Mouse (Mus musculus): ENCODE measurements around the gene Map3k11. TPM values are rescaled to one million over a fixed set of nuclear protein-coding genes. Genes with fewer than 3 reads are reported as not detected.

The Map3k11 gene
- polyA plus RNA-seq, 1 experiment from 2014 or later: 12.5 TPM

GRCm38 (mm10) chr19:5749476-5749875 is 60.9 kb downstream of the Map3k11 start:
- ATAC-seq (replicated peaks): no peak
- H3K4me1 ChIP-seq: peaks cover 28% of the 10 kb centered on the region
- H3K27ac ChIP-seq: no peak overlapping the region
- H3K27me3 ChIP-seq (replicated peaks): peaks cover 54% of the 10 kb centered on the region
- no peak overlapping the region for H3K4me2 ChIP-seq
- H3K9ac ChIP-seq: no peak overlapping the region
- H3K4me3 ChIP-seq: no peak overlapping the region
- H3K36me3 ChIP-seq (replicated peaks): no peaks in the 10 kb centered on the region
- WGBS: 84% methylated on average over 6 of the region's 6 CpGs
- no peaks in the 10 kb centered on the region for H3K9me3 ChIP-seq

- no peak overlapping the region for H3K9ac ChIP-seq
Measured at GRCm38 (mm10) chr19:5750951-5751350, 62.4 kb downstream of the Map3k11 start.

GRCm38 (mm10) chr19:5751742-5752141 is 63.2 kb downstream of the Map3k11 start:
- Histone ChIP-seq H3K4me1 (peaks cover 17% of the 10 kb centered on the region), H3K9me3 (no peaks in the 10 kb centered on the region), H3K4me3 (no peak overlapping the region), H3K36me3 (replicated peaks) (no peaks in the 10 kb centered on the region), H3K9ac (no peak overlapping the region), H3K27ac (no peak overlapping the region), H3K27me3 (replicated peaks) (peaks cover 55% of the 10 kb centered on the region), H3K4me2 (no peak overlapping the region)
- no peak for ATAC-seq (replicated peaks)
- 9% methylated on average over 18 of the region's 20 CpGs for WGBS

More at GRCm38 (mm10) chr19:5750951-5751350, 62.4 kb downstream of the Map3k11 start:
- ATAC-seq (replicated peaks): no peak
- Histone ChIP-seq H3K4me2 (no peak overlapping the region), H3K36me3 (replicated peaks) (no peaks in the 10 kb centered on the region), H3K4me1 (peaks cover 21% of the 10 kb centered on the region), H3K4me3 (no peak overlapping the region), H3K27ac (no peak overlapping the region), H3K27me3 (replicated peaks) (peaks cover 51% of the 10 kb centered on the region), H3K9me3 (no peaks in the 10 kb centered on the region)
- 7% methylated on average over 22 of the region's 22 CpGs for WGBS

Small RNA genes lying within 50 kb of the gene (microRNA-seq; reads per million reads assigned to microRNA genes)
- gene Mir6987: not detected

Other genes with a start within 250 kb of the Map3k11 start
- gene Fosl1, start 241.2 kb upstream of the Map3k11 start, polyA plus RNA-seq (2015; fragmentation: Nextera tagmentation; extraction: Ambion mirVana): 0.40 TPM in 1 of 2 replicates, not detected in the other
- gene Ccdc85b, start 230.8 kb upstream of the Map3k11 start, polyA plus RNA-seq (2015; fragmentation: Nextera tagmentation; extraction: Ambion mirVana): 11.7 and 13.2 TPM in 2 replicates
- gene Fibp, start 228.1 kb upstream of the Map3k11 start, polyA plus RNA-seq (2015; fragmentation: Nextera tagmentation; extraction: Ambion mirVana): 180 and 185 TPM in 2 replicates
- gene Ctsw, start 220.2 kb upstream of the Map3k11 start, polyA plus RNA-seq (2015; fragmentation: Nextera tagmentation; extraction: Ambion mirVana): 5.4 and 6.5 TPM in 2 replicates
- gene Efemp2, start 214.8 kb upstream of the Map3k11 start, polyA plus RNA-seq (2015; fragmentation: Nextera tagmentation; extraction: Ambion mirVana): 41.3 and 45.9 TPM in 2 replicates
- gene Mus81, start 200.3 kb upstream of the Map3k11 start, polyA plus RNA-seq (2015; fragmentation: Nextera tagmentation; extraction: Ambion mirVana): 54.3 and 60.2 TPM in 2 replicates
- gene Cfl1, start 198.3 kb upstream of the Map3k11 start, polyA plus RNA-seq (2015; fragmentation: Nextera tagmentation; extraction: Ambion mirVana): 3,624 and 3,631 TPM in 2 replicates
- gene 1700020D05Rik, start 185.0 kb upstream of the Map3k11 start, polyA plus RNA-seq (2015; fragmentation: Nextera tagmentation; extraction: Ambion mirVana): 0.17 TPM in 1 of 2 replicates, not detected in the other
- 106 and 111 TPM in 2 replicates for gene Snx32, start 178.2 kb upstream of the Map3k11 start, polyA plus RNA-seq (2015; fragmentation: Nextera tagmentation; extraction: Ambion mirVana)
- gene Ovol1, start 128.1 kb upstream of the Map3k11 start, polyA plus RNA-seq (2015; fragmentation: Nextera tagmentation; extraction: Ambion mirVana): 0.10 and 0.13 TPM in 2 replicates
- 3.0 and 3.1 TPM in 2 replicates for gene Ap5b1, start 120.7 kb upstream of the Map3k11 start, polyA plus RNA-seq (2015; fragmentation: Nextera tagmentation; extraction: Ambion mirVana)
- gene Rnaseh2c, start 86.9 kb upstream of the Map3k11 start, polyA plus RNA-seq (2015; fragmentation: Nextera tagmentation; extraction: Ambion mirVana): 56.2 and 57.7 TPM in 2 replicates
- gene Kat5, start 78.5 kb upstream of the Map3k11 start, polyA plus RNA-seq (2015; fragmentation: Nextera tagmentation; extraction: Ambion mirVana): 82.3 and 84.7 TPM in 2 replicates
- 36.9 and 39.2 TPM in 2 replicates for gene Rela, start 51.3 kb upstream of the Map3k11 start, polyA plus RNA-seq (2015; fragmentation: Nextera tagmentation; extraction: Ambion mirVana)
- gene Sipa1, start 25.0 kb upstream of the Map3k11 start, polyA plus RNA-seq (2015; fragmentation: Nextera tagmentation; extraction: Ambion mirVana): 17.1 and 19.6 TPM in 2 replicates
- gene Pcnx3, start 166 bp downstream of the Map3k11 start, polyA plus RNA-seq (2015; fragmentation: Nextera tagmentation; extraction: Ambion mirVana): 29.2 TPM in 2 replicates
- gene Kcnk7, start 15.6 kb downstream of the Map3k11 start, polyA plus RNA-seq (2015; fragmentation: Nextera tagmentation; extraction: Ambion mirVana): 0.19 and 0.28 TPM in 2 replicates
- 23.7 and 25.5 TPM in 2 replicates for gene Ehbp1l1, start 37.6 kb downstream of the Map3k11 start, polyA plus RNA-seq (2015; fragmentation: Nextera tagmentation; extraction: Ambion mirVana)
- gene Fam89b, start 40.9 kb downstream of the Map3k11 start, polyA plus RNA-seq (2015; fragmentation: Nextera tagmentation; extraction: Ambion mirVana): 158 and 165 TPM in 2 replicates
- gene Ltbp3, start 52.2 kb downstream of the Map3k11 start, polyA plus RNA-seq (2015; fragmentation: Nextera tagmentation; extraction: Ambion mirVana): 8.2 and 12.6 TPM in 2 replicates
- gene Scyl1, start 82.7 kb downstream of the Map3k11 start, polyA plus RNA-seq (2015; fragmentation: Nextera tagmentation; extraction: Ambion mirVana): 87.6 and 94.7 TPM in 2 replicates
- gene Frmd8, start 186.5 kb downstream of the Map3k11 start, polyA plus RNA-seq (2015; fragmentation: Nextera tagmentation; extraction: Ambion mirVana): 16.1 and 19.2 TPM in 2 replicates
- 2.0 and 2.9 TPM in 2 replicates for gene Slc25a45, start 189.1 kb downstream of the Map3k11 start, polyA plus RNA-seq (2015; fragmentation: Nextera tagmentation; extraction: Ambion mirVana)
- 13.8 and 16.4 TPM in 2 replicates for gene Tigd3, start 205.4 kb downstream of the Map3k11 start, polyA plus RNA-seq (2015; fragmentation: Nextera tagmentation; extraction: Ambion mirVana)
- 122 and 130 TPM in 2 replicates for gene Dpf2, start 224.3 kb downstream of the Map3k11 start, polyA plus RNA-seq (2015; fragmentation: Nextera tagmentation; extraction: Ambion mirVana)
- 16.3 and 16.7 TPM in 2 replicates for gene Cdc42ep2, start 236.1 kb downstream of the Map3k11 start, polyA plus RNA-seq (2015; fragmentation: Nextera tagmentation; extraction: Ambion mirVana)